Mouse (Mus musculus): Measurements from ENCODE around the gene Gcnt1. TPM values are rescaled to one million over a fixed set of nuclear protein-coding genes. Genes with fewer than 3 reads are reported as not detected.

Gene Gcnt1
- polyA plus RNA-seq, 1 experiment from 2014 or later = 0.27 TPM

DNA sequence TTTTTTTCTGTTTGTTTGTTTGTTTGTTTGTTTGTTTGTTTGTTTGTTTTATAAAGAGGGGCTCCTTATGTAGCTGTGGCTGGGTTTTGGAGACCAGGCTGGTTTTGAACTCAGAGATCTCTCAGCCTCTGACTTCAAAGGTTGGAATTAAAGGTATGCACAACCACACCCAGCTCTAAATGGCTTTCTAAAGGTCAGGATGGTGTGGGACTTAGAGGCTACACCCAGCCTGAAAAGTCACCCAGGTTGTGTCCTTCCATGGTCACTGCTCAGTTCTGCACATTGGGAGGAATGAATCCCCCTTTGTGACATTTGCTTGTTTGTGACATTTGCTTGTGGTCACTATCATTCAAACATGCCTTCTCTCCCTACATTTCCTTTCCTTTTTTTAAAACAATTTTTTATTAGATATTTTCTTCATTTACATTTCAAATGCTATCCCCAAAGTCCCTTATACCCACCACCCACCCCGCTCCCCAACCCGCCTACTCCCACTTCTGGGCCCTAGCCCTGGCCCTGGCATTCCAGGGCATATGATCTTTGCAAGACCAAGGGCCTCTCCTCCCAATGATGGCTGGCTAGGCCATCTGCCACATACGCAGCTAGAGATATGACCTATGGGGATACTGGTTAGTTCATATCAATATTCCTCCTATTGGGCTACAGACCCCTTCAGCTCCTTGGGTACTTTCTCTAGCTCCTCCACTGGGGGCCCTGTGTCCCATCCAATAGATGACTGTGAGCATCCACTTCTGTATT, 25.7 kb downstream of the Gcnt1 start:
- Histone ChIP-seq H3K27ac (ENCODE audit: low read depth, low read length) (no peak overlapping the region), H3K27me3 (ENCODE audit: control insufficient read depth, insufficient read depth, low read length) (no peaks in the 10 kb centered on the region), H3K4me3 (ENCODE audit: low read depth, low read length) (no peak overlapping the region), H3K9ac (replicated peaks; ENCODE audit: low read depth, low read length) (no peak overlapping the region), H3K4me2 (ENCODE audit: low read depth, low read length) (no peak overlapping the region), H3K4me1 (ENCODE audit: control insufficient read depth, insufficient read depth, low read length) (no peaks in the 10 kb centered on the region), H3K9me3 (ENCODE audit: control insufficient read depth, low read length) (no peaks in the 10 kb centered on the region), H3K36me3 (ENCODE audit: control insufficient read depth, insufficient read depth, low read length) (no peaks in the 10 kb centered on the region)
- WGBS = 97% methylated on average over 3 of the region's 3 CpGs
- ATAC-seq (ENCODE audit: low read depth) = no peak

GRCm38 (mm10) chr19:17344881-17345280, 27.8 kb downstream of the Gcnt1 start:
- Histone ChIP-seq H3K27ac (ENCODE audit: low read depth, low read length) (no peak overlapping the region), H3K4me3 (ENCODE audit: low read depth, low read length) (no peak overlapping the region), H3K9me3 (ENCODE audit: control insufficient read depth, low read length) (no peaks in the 10 kb centered on the region), H3K27me3 (ENCODE audit: control insufficient read depth, insufficient read depth, low read length) (no peaks in the 10 kb centered on the region), H3K4me2 (ENCODE audit: low read depth, low read length) (no peak overlapping the region), H3K4me1 (ENCODE audit: control insufficient read depth, insufficient read depth, low read length) (no peaks in the 10 kb centered on the region), H3K9ac (replicated peaks; ENCODE audit: low read depth, low read length) (no peak overlapping the region), H3K36me3 (ENCODE audit: control insufficient read depth, insufficient read depth, low read length) (no peaks in the 10 kb centered on the region)
- WGBS = 93% methylated on average over 7 of the region's 7 CpGs
- ATAC-seq (ENCODE audit: low read depth) = no peak

GRCm38 (mm10) chr19:17339563-17339962, 33.1 kb downstream of the Gcnt1 start:
- Histone ChIP-seq H3K4me2 (ENCODE audit: low read depth, low read length) (no peak overlapping the region), H3K9ac (replicated peaks; ENCODE audit: low read depth, low read length) (no peak overlapping the region), H3K9me3 (ENCODE audit: control insufficient read depth, low read length) (no peaks in the 10 kb centered on the region), H3K4me1 (ENCODE audit: control insufficient read depth, insufficient read depth, low read length) (no peaks in the 10 kb centered on the region), H3K4me3 (ENCODE audit: low read depth, low read length) (no peak overlapping the region), H3K27ac (ENCODE audit: low read depth, low read length) (no peak overlapping the region), H3K36me3 (ENCODE audit: control insufficient read depth, insufficient read depth, low read length) (no peaks in the 10 kb centered on the region), H3K27me3 (ENCODE audit: control insufficient read depth, insufficient read depth, low read length) (no peaks in the 10 kb centered on the region)
- 96% methylated on average over 2 of the region's 2 CpGs for WGBS
- ATAC-seq (ENCODE audit: low read depth) = no peak

- no peaks in the 10 kb centered on the region for H3K9me3 ChIP-seq (ENCODE audit: control insufficient read depth, low read length)
- H3K27me3 ChIP-seq (ENCODE audit: control insufficient read depth, insufficient read depth, low read length) = no peaks in the 10 kb centered on the region
- H3K4me2 ChIP-seq (ENCODE audit: low read depth, low read length) = no peak overlapping the region
- 0 out of 2 replicates have a peak, but pooled peaks have one; percentile 14 for ATAC-seq (ENCODE audit: low read depth)
- no peaks in the 10 kb centered on the region for H3K4me1 ChIP-seq (ENCODE audit: control insufficient read depth, insufficient read depth, low read length)
- H3K4me3 ChIP-seq (ENCODE audit: low read depth, low read length) = no peak overlapping the region
- WGBS = 50% methylated on average over 7 of the region's 7 CpGs
- no peaks in the 10 kb centered on the region for H3K36me3 ChIP-seq (ENCODE audit: control insufficient read depth, insufficient read depth, low read length)
- H3K27ac ChIP-seq (ENCODE audit: low read depth, low read length) = no peak overlapping the region
- H3K9ac ChIP-seq (replicated peaks; ENCODE audit: low read depth, low read length) = no peak overlapping the region
Observed at GRCm38 (mm10) chr19:17337057-17337679, 35.5 kb downstream of the Gcnt1 start.

DNA sequence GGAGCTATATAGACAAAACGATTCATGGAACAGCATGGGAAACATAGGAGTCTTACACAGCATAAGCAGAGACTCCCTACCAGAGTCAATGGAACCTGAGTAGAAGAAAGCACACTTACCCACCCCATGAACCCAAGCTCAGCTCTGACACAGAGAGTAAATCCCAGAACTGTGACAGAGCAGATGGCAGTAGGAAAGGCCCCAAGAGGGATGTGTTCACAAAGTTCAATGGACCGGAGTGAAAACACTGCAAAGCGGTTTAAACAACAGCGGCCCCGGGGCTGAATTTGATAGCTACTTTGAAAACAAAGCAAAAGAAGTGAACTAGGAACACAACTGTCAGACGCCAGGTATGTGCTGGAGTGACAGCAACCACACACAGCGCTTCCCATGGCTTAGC, 36.0 kb downstream of the Gcnt1 start:
- H3K27ac ChIP-seq (ENCODE audit: low read depth, low read length) = no peak overlapping the region
- no peaks in the 10 kb centered on the region for H3K4me1 ChIP-seq (ENCODE audit: control insufficient read depth, insufficient read depth, low read length)
- no peak overlapping the region for H3K4me2 ChIP-seq (ENCODE audit: low read depth, low read length)
- H3K27me3 ChIP-seq (ENCODE audit: control insufficient read depth, insufficient read depth, low read length) = no peaks in the 10 kb centered on the region
- no peak overlapping the region for H3K9ac ChIP-seq (replicated peaks; ENCODE audit: low read depth, low read length)
- no peaks in the 10 kb centered on the region for H3K36me3 ChIP-seq (ENCODE audit: control insufficient read depth, insufficient read depth, low read length)
- peak; percentile 49; the same call in 1 of the 2 replicates for ATAC-seq (ENCODE audit: low read depth)
- H3K9me3 ChIP-seq (ENCODE audit: control insufficient read depth, low read length) = no peaks in the 10 kb centered on the region
- no peak overlapping the region for H3K4me3 ChIP-seq (ENCODE audit: low read depth, low read length)
- 47% methylated on average over 7 of the region's 7 CpGs for WGBS

GRCm38 (mm10) chr19:17334644-17335333, 37.9 kb downstream of the Gcnt1 start:
- ATAC-seq (ENCODE audit: low read depth) = no peak

DNA sequence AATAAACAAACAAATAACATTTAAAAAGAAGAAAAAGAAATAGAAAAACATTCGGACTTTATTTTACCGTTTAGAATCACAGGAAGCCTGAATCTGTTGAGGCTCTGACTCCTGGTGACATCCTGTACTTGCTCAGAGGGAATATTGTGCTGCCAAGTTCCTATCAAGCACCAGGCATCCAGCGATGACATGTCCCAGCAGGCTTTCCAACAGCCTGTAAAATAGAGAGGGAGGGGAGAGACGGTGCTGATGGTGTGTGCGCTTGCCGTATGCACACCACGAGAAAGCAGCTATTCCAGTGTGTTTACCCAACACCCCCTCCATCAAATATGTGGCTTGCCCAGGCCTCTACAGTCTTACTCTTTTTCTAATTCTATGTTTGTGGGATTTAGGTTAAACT, 39.6 kb downstream of the Gcnt1 start:
- 85% methylated on average over 7 of the region's 7 CpGs for WGBS
- no peaks in the 10 kb centered on the region for H3K36me3 ChIP-seq (ENCODE audit: control insufficient read depth, insufficient read depth, low read length)
- no peak overlapping the region for H3K4me3 ChIP-seq (ENCODE audit: low read depth, low read length)
- no peaks in the 10 kb centered on the region for H3K9me3 ChIP-seq (ENCODE audit: control insufficient read depth, low read length)
- H3K27me3 ChIP-seq (ENCODE audit: control insufficient read depth, insufficient read depth, low read length) = no peaks in the 10 kb centered on the region
- no peak overlapping the region for H3K27ac ChIP-seq (ENCODE audit: low read depth, low read length)
- H3K4me1 ChIP-seq (ENCODE audit: control insufficient read depth, insufficient read depth, low read length) = no peaks in the 10 kb centered on the region
- no peak overlapping the region for H3K4me2 ChIP-seq (ENCODE audit: low read depth, low read length)
- ATAC-seq (ENCODE audit: low read depth) = no peak
- no peak overlapping the region for H3K9ac ChIP-seq (replicated peaks; ENCODE audit: low read depth, low read length)

More at GRCm38 (mm10) chr19:17334644-17335333, 37.9 kb downstream of the Gcnt1 start:
- no peak overlapping the region for H3K4me3 ChIP-seq (ENCODE audit: low read depth, low read length)
- 93% methylated on average over 12 of the region's 12 CpGs for WGBS
- H3K4me2 ChIP-seq (ENCODE audit: low read depth, low read length) = no peak overlapping the region
- no peaks in the 10 kb centered on the region for H3K9me3 ChIP-seq (ENCODE audit: control insufficient read depth, low read length)
- no peaks in the 10 kb centered on the region for H3K36me3 ChIP-seq (ENCODE audit: control insufficient read depth, insufficient read depth, low read length)
- H3K27ac ChIP-seq (ENCODE audit: low read depth, low read length) = no peak overlapping the region
- H3K27me3 ChIP-seq (ENCODE audit: control insufficient read depth, insufficient read depth, low read length) = no peaks in the 10 kb centered on the region
- no peak overlapping the region for H3K9ac ChIP-seq (replicated peaks; ENCODE audit: low read depth, low read length)
- H3K4me1 ChIP-seq (ENCODE audit: control insufficient read depth, insufficient read depth, low read length) = no peaks in the 10 kb centered on the region

- WGBS = 97% methylated on average over 10 of the region's 10 CpGs
- H3K9me3 ChIP-seq (ENCODE audit: control insufficient read depth, low read length) = no peaks in the 10 kb centered on the region
- no peaks in the 10 kb centered on the region for H3K36me3 ChIP-seq (ENCODE audit: control insufficient read depth, insufficient read depth, low read length)
- H3K27me3 ChIP-seq (ENCODE audit: control insufficient read depth, insufficient read depth, low read length) = no peaks in the 10 kb centered on the region
- no peak overlapping the region for H3K9ac ChIP-seq (replicated peaks; ENCODE audit: low read depth, low read length)
- H3K4me1 ChIP-seq (ENCODE audit: control insufficient read depth, insufficient read depth, low read length) = no peaks in the 10 kb centered on the region
- no peak overlapping the region for H3K4me2 ChIP-seq (ENCODE audit: low read depth, low read length)
- H3K4me3 ChIP-seq (ENCODE audit: low read depth, low read length) = no peak overlapping the region
- H3K27ac ChIP-seq (ENCODE audit: low read depth, low read length) = no peak overlapping the region
- no peak for ATAC-seq (ENCODE audit: low read depth)
Observed at GRCm38 (mm10) chr19:17328916-17329315, 43.7 kb downstream of the Gcnt1 start.

DNA sequence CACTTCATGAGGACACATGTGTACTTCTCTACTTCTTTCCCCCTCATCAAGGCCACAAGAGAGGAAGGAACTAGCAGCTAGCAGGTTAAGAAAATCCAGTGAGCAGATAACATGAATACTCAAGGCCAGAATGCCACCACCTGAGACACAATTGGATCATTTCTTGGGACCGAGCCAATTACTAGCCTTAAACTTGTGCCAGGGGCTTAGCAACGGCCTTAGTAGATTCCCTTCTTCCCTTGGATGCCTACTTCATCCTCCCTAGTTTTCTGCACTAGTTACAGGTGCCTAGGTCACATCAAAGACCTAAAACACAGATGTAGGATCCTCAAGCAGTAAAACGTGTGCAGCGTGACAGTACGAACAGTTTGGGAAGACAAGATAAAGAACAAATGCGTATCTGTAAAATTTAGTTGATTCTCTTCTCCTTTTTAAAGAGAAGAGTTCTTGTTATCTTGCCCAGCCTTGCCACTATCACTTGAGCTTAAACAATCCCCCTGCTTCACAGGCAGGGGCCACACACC, 44.7 kb downstream of the Gcnt1 start:
- H3K9ac ChIP-seq (replicated peaks; ENCODE audit: low read depth, low read length) = no peak overlapping the region
- no peak overlapping the region for H3K4me3 ChIP-seq (ENCODE audit: low read depth, low read length)
- WGBS = 92% methylated on average over 6 of the region's 6 CpGs
- H3K27me3 ChIP-seq (ENCODE audit: control insufficient read depth, insufficient read depth, low read length) = no peaks in the 10 kb centered on the region
- no peaks in the 10 kb centered on the region for H3K4me1 ChIP-seq (ENCODE audit: control insufficient read depth, insufficient read depth, low read length)
- H3K9me3 ChIP-seq (ENCODE audit: control insufficient read depth, low read length) = no peaks in the 10 kb centered on the region
- H3K36me3 ChIP-seq (ENCODE audit: control insufficient read depth, insufficient read depth, low read length) = no peaks in the 10 kb centered on the region
- H3K27ac ChIP-seq (ENCODE audit: low read depth, low read length) = no peak overlapping the region
- H3K4me2 ChIP-seq (ENCODE audit: low read depth, low read length) = no peak overlapping the region
- no peak for ATAC-seq (ENCODE audit: low read depth)

Measured in neural tube, embryonic 14.5 days (tissue).